Mouse (Mus musculus) hindbrain, embryonic 10.5 days (tissue): ENCODE data around the gene Sptssa. TPM values are rescaled to one million over a fixed set of nuclear protein-coding genes. Genes with fewer than 3 reads are reported as not detected.
"Not testable (repeated sequence)": the region's sequence is repeated elsewhere in the genome, so short reads cannot be mapped to it uniquely, and the experiment has no call there.

Experiments used
- DNase-seq: peaks from one replicate; pipeline ENCODE4 v3.0.0-alpha.2; 2017; ENCODE audit warnings: low spot score
- H3K27ac ChIP-seq: fragments of 300-500 bp; sonication (generic); 2 replicates; pipeline ENCODE4 v1.5.1; 2016; ENCODE audit warnings: mild to moderate bottlenecking, moderate library complexity
- H3K27me3 ChIP-seq: fragments of 300-500 bp; sonication (generic); 2 replicates; pipeline ENCODE4 v1.6.1; 2016; ENCODE audit warnings: mild to moderate bottlenecking; ENCODE audit not compliant: poor library complexity, insufficient read depth, severe bottlenecking
- H3K36me3 ChIP-seq: fragments of 300-500 bp; sonication (generic); 2 replicates; pipeline ENCODE4 v1.6.1; 2016; ENCODE audit warnings: mild to moderate bottlenecking, moderate library complexity
- H3K4me1 ChIP-seq: fragments of 300-500 bp; sonication (generic); replicated peaks from 2 replicates; pipeline ENCODE4 v1.6.1; 2016; ENCODE audit warnings: mild to moderate bottlenecking
- H3K4me3 ChIP-seq: fragments of 300-500 bp; sonication (generic); 2 replicates; pipeline ENCODE4 v1.5.1; 2016; ENCODE audit warnings: mild to moderate bottlenecking, moderate library complexity
- H3K9me3 ChIP-seq: fragments of 300-500 bp; sonication (generic); 2 replicates; pipeline ENCODE4 v1.6.1; 2016; ENCODE audit warnings: mild to moderate bottlenecking, moderate library complexity
- WGBS: fragments of 180-500 bp; shearing (Covaris S2); methylation state at CpG from one replicate; pipeline ENCODE4 v1.1.7; 2016; 5-methylcytosine and 5-hydroxymethylcytosine counted together
- polyA plus RNA-seq: library from polyadenylated mRNA; unstranded; fragments of >200 nt; fragmentation: Nextera tagmentation; extraction: Ambion mirVana; gene quantifications from 2 replicates; pipeline ENCODE4 v1.2.1, GENCODE M21; 2016

Sptssa gene
- polyA plus RNA-seq, 1 experiment from 2014 or later: 164 TPM

DNA sequence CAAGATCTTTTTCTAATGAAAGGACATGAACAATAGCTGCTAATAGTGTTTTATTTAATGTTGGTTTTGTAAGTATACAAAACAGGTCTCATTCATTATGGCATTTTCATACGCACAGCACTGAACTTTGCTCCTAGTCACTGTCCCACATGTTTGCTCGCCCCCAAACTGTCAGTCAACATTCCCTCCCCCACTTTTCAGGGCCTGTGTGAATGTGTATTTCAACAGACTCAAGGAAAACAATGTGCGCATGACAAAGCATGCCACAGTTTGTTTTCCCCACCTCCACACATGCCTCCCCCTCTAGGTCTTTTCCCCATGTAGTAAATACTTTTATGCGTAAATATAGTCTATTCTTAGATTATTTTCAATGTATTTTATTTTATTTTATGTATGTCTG, 14.9 kb upstream of the Sptssa start:
- Histone ChIP-seq H3K36me3 (peaks cover 76% of the 10 kb centered on the region), H3K4me3 (no peak overlapping the region), H3K27me3 (no peaks in the 10 kb centered on the region), H3K4me1 (no peaks in the 10 kb centered on the region), H3K27ac (no peak overlapping the region), H3K9me3 (no peaks in the 10 kb centered on the region)
- 89% methylated on average over 4 of the region's 4 CpGs for WGBS
- no peak for DNase-seq

DNA sequence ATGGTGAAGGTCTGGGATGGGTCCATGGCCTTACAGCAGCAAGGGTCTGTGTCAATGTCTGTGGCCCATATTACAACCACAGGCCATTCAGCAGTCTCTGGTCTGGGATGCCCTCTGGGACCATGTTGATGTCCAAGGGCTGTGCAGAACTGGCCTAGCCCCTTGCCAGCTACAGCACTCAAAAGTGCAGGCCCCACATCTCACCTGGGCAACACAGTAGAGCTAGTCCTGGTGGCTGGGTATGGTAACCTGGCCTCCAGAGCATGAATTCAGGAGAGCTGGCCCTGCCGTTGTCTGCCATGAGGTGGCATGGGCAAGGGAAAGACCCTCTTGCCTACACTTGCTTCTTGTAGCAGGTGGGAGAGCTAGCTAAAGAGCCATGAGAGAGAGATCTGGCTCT, 11.8 kb upstream of the Sptssa start:
- DNase-seq: no peak
- Histone ChIP-seq H3K36me3 (peaks cover 45% of the 10 kb centered on the region), H3K27me3 (no peaks in the 10 kb centered on the region), H3K4me3 (no peak overlapping the region), H3K27ac (no peak overlapping the region), H3K9me3 (no peaks in the 10 kb centered on the region), H3K4me1 (no peaks in the 10 kb centered on the region)
- 97% methylated on average over 1 of the region's 1 CpGs for whole genome bisulfite sequencing

GRCm38 (mm10) chr12:54665526-54665925, 9.2 kb upstream of the Sptssa start:
- H3K27me3 ChIP-seq: no peaks in the 10 kb centered on the region
- no peak overlapping the region for H3K4me3 ChIP-seq
- H3K27ac ChIP-seq: no peak overlapping the region
- no peaks in the 10 kb centered on the region for H3K9me3 ChIP-seq
- no peaks in the 10 kb centered on the region for H3K4me1 ChIP-seq
- WGBS: 84% methylated on average over 6 of the region's 6 CpGs
- peaks cover 21% of the 10 kb centered on the region for H3K36me3 ChIP-seq
- DNase-seq: no peak

DNA sequence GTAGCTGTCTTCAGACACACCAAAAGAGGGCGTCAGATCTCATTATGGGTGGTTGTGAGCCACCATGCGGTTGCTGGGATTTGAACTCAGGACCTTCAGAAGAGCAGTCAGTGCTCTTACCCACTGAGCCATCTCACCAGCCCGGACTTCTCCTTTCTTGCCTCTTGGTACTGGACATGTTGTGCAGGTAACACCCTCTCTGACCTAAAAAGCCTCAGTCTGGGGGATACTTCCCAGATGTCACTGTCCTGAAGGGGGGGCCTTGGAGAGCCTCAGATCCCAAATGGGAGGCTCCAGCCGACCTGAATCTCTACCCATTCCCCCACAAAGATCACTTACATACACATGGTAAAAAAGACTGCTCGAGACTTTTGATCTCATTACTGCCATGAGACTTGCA, 5.1 kb upstream of the Sptssa start:
- 78% methylated on average over 5 of the region's 5 CpGs for WGBS
- DNase-seq, H3K27me3 ChIP-seq: not testable (repeated sequence)

GRCm38 (mm10) chr12:54659901-54660300, 3.5 kb upstream of the Sptssa start:
- H3K27me3 ChIP-seq: peaks cover 3% of the 10 kb centered on the region; the same call in 1 of the 2 replicates
- no peak overlapping the region for H3K4me3 ChIP-seq
- no peak for DNase-seq
- no peaks in the 10 kb centered on the region for H3K9me3 ChIP-seq
- H3K36me3 ChIP-seq: no peaks in the 10 kb centered on the region
- 86% methylated on average over 3 of the region's 3 CpGs for WGBS
- peaks cover 16% of the 10 kb centered on the region for H3K4me1 ChIP-seq
- no peak overlapping the region for H3K27ac ChIP-seq

More for the DNA sequence above, 5.1 kb upstream of the Sptssa start:
- not testable (repeated sequence) for H3K9me3 ChIP-seq, H3K4me1 ChIP-seq, H3K36me3 ChIP-seq, H3K27ac ChIP-seq, H3K4me3 ChIP-seq

GRCm38 (mm10) chr12:54658425-54659092, 2.2 kb upstream of the Sptssa start:
- WGBS: 74% methylated on average over 7 of the region's 7 CpGs

DNA sequence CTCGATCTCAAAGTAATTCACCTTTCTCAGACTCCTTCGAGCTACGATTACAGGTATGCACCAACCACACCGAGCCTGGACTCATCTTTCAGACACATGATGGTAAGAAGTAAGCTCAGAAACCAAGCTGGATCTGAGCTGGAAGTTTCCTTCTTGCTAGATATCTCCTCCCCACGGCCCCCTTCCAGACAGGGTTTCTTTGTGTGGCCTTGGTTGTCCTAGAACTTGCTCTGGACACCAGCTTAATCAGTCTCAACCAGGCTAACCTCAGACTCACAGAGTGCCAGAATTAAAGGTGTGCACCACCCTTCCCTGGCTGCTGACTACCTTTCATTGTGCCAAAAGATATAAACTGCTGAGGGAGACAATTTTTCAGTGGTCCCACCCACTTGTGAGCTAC, 1.6 kb upstream of the Sptssa start:
- Histone ChIP-seq H3K27me3 (peaks cover 3% of the 10 kb centered on the region; the same call in 1 of the 2 replicates), H3K9me3 (no peaks in the 10 kb centered on the region), H3K27ac (no peak overlapping the region), H3K4me3 (no peak overlapping the region), H3K36me3 (no peaks in the 10 kb centered on the region), H3K4me1 (peaks cover 26% of the 10 kb centered on the region)
- 95% methylated on average over 5 of the region's 5 CpGs for WGBS
- DNase-seq: no peak

More at GRCm38 (mm10) chr12:54658425-54659092, 2.2 kb upstream of the Sptssa start:
- H3K27me3 ChIP-seq: peaks cover 3% of the 10 kb centered on the region; the same call in 1 of the 2 replicates
- peaks cover 26% of the 10 kb centered on the region for H3K4me1 ChIP-seq
- H3K9me3 ChIP-seq: no peaks in the 10 kb centered on the region
- no peaks in the 10 kb centered on the region for H3K36me3 ChIP-seq
- H3K27ac ChIP-seq: no peak overlapping the region
- DNase-seq: no peak
- no peak overlapping the region for H3K4me3 ChIP-seq

- H3K4me3 ChIP-seq: peak overlapping the region; percentile 77
- WGBS: 60% methylated on average over 2 of the region's 2 CpGs
These were observed 853 bp upstream of the Sptssa start for GRCm38 (mm10) chr12:54657226-54657625.

GRCm38 (mm10) chr12:54656039-54656395, 356 bp downstream of the Sptssa start:
- no peak for DNase-seq
- H3K4me3 ChIP-seq: peak overlapping the region; percentile 77
- under 1% methylated on average over 22 of the region's 22 CpGs for WGBS
- no peaks in the 10 kb centered on the region for H3K9me3 ChIP-seq
- H3K4me1 ChIP-seq: peaks cover 26% of the 10 kb centered on the region
- peak overlapping the region; percentile 96 for H3K27ac ChIP-seq
- H3K36me3 ChIP-seq: no peaks in the 10 kb centered on the region
- peaks cover 3% of the 10 kb centered on the region; the same call in 1 of the 2 replicates for H3K27me3 ChIP-seq

More at GRCm38 (mm10) chr12:54657226-54657625, 853 bp upstream of the Sptssa start:
- Histone ChIP-seq H3K36me3 (no peaks in the 10 kb centered on the region), H3K9me3 (no peaks in the 10 kb centered on the region), H3K27ac (peak overlapping the region; percentile 96), H3K4me1 (peaks cover 26% of the 10 kb centered on the region), H3K27me3 (peaks cover 3% of the 10 kb centered on the region; the same call in 1 of the 2 replicates)
- DNase-seq: no peak

GRCm38 (mm10) chr12:54655292-54656038, 908 bp downstream of the Sptssa start:
- Histone ChIP-seq H3K27ac (peak overlapping the region; percentile 96), H3K4me1 (peaks cover 26% of the 10 kb centered on the region), H3K27me3 (peaks cover 3% of the 10 kb centered on the region; the same call in 1 of the 2 replicates), H3K36me3 (peaks cover 3% of the 10 kb centered on the region; the same call in 1 of the 2 replicates), H3K9me3 (no peaks in the 10 kb centered on the region), H3K4me3 (peak overlapping the region; percentile 77)
- 38% methylated on average over 16 of the region's 16 CpGs for WGBS
- DNase-seq: no peak

- H3K9me3 ChIP-seq: no peaks in the 10 kb centered on the region
- peaks cover 3% of the 10 kb centered on the region; the same call in 1 of the 2 replicates for H3K27me3 ChIP-seq
- peak overlapping the region; percentile 77 for H3K4me3 ChIP-seq
- DNase-seq: no peak
- WGBS: 75% methylated on average over 1 of the region's 1 CpGs
- peaks cover 10% of the 10 kb centered on the region; the same call in 1 of the 2 replicates for H3K36me3 ChIP-seq
- peaks cover 26% of the 10 kb centered on the region for H3K4me1 ChIP-seq
- no peak overlapping the region for H3K27ac ChIP-seq
These were observed 1.6 kb downstream of the Sptssa start for GRCm38 (mm10) chr12:54654741-54655140.

DNA sequence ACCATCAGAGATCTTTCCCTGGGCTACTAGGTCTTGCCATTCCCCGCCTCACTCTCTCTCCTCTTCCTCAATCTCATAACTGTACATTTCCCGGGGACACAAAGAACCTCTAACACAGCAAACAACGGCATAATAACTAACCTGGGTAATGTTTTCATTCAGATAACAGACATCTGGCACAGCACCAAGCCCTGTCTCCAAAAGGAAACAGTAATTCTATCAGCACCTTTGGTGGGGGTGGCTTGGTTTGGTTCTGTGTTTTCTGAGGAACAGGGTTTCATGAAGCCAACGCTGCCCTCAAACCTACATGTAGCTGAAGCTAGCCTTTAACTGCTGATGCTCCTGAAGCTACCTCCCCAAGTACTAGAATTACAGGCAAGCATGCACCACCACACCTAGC, 2.2 kb downstream of the Sptssa start:
- Histone ChIP-seq H3K27me3 (peaks cover 3% of the 10 kb centered on the region; the same call in 1 of the 2 replicates), H3K4me1 (peaks cover 26% of the 10 kb centered on the region), H3K9me3 (no peaks in the 10 kb centered on the region), H3K4me3 (no peak overlapping the region), H3K27ac (no peak overlapping the region), H3K36me3 (peaks cover 11% of the 10 kb centered on the region)
- WGBS: 86% methylated on average over 4 of the region's 4 CpGs
- DNase-seq: no peak

DNA sequence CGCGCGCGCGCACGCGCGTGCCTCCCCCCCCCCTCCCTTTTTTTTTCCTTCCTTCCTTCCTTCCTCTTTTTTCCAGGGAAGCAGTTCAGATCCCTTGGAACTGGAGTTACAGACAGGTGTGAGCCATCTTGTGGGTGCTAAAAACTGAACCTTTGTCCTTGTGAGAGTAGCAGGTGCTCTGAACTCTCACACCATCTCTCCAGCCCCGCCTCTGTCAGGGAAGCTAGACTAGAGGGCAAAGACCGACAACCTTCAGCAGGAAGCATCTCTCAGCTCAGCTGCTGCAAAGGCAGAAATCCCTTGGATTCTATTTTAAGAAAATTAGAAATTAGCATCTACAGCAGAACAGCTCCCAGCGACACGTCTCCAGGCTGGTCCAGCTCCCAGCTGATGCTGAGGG, 4.0 kb downstream of the Sptssa start:
- DNase-seq: no peak
- Histone ChIP-seq H3K4me1 (peaks cover 26% of the 10 kb centered on the region), H3K36me3 (peaks cover 28% of the 10 kb centered on the region), H3K4me3 (no peak overlapping the region), H3K27me3 (peaks cover under 1% of the 10 kb centered on the region; the same call in 1 of the 2 replicates), H3K9me3 (no peaks in the 10 kb centered on the region), H3K27ac (no peak overlapping the region)
- 91% methylated on average over 12 of the region's 12 CpGs for WGBS
